Mouse (Mus musculus): ENCODE measurements at regions not wholly inside any gene's neighbourhood (a gene's known extent, or its start where the extent isn't known, plus 50 kb on each side); places are given as distances from the start of the nearest gene placed in this dataset.
"Not testable (repeated sequence)": the region's sequence is repeated elsewhere in the genome, so short reads cannot be mapped to it uniquely, and the experiment has no call there.

GRCm38 (mm10) chr12:109745731-109746484 is 145.8 kb upstream of the Rtl1 start:
- H3K4me3 ChIP-seq (replicated peaks), result no peak overlapping the region
- H3K4me1 ChIP-seq (ENCODE audit: control insufficient read depth), result no peaks in the 10 kb centered on the region
- peaks cover 3% of the 10 kb centered on the region; the same call in 1 of the 2 replicates for H3K36me3 ChIP-seq (ENCODE audit: control insufficient read depth)
- H3K27me3 ChIP-seq (ENCODE audit: control insufficient read depth), result no peaks in the 10 kb centered on the region
- TF ChIP-seq TAL1 (IDR thresholded peaks at IDR 0.05; ENCODE audit: low read length) (no peak), GATA1 (IDR thresholded peaks at IDR 0.05; ENCODE audit: low read length) (no peak)
- peaks cover 17% of the 10 kb centered on the region for H3K9me3 ChIP-seq (ENCODE audit: control insufficient read depth, low read length)

DNA sequence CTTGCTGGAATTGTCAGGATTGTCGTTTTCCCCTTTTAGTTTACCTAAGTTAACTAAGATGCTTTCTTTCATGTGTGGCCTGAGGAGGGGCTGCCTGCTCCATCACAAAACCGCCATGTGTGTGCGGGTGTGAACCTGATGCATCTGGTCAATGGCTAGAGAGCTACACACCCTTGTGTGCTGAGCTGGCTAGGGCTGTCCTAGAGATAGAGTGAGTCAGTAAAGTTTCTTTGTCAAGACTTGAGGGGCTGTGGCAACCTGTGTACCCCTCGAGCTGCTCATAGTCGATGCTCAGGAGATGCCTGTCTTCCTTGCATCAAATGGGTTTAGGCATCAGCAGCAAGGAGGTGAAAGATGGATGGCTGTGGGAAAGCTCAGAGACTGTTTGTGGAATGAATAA is 147.1 kb upstream of the Rtl1 start:
- H3K4me3 ChIP-seq (replicated peaks), result no peak overlapping the region
- TF ChIP-seq GATA1 (IDR thresholded peaks at IDR 0.05; ENCODE audit: low read length) (no peak), TAL1 (IDR thresholded peaks at IDR 0.05; ENCODE audit: low read length) (no peak)
- H3K9me3 ChIP-seq (ENCODE audit: control insufficient read depth, low read length), result peaks cover 15% of the 10 kb centered on the region
- H3K36me3 ChIP-seq (ENCODE audit: control insufficient read depth), result peaks cover 3% of the 10 kb centered on the region; the same call in 1 of the 2 replicates
- no peaks in the 10 kb centered on the region for H3K27me3 ChIP-seq (ENCODE audit: control insufficient read depth)
- H3K4me1 ChIP-seq (ENCODE audit: control insufficient read depth), result no peaks in the 10 kb centered on the region

DNA sequence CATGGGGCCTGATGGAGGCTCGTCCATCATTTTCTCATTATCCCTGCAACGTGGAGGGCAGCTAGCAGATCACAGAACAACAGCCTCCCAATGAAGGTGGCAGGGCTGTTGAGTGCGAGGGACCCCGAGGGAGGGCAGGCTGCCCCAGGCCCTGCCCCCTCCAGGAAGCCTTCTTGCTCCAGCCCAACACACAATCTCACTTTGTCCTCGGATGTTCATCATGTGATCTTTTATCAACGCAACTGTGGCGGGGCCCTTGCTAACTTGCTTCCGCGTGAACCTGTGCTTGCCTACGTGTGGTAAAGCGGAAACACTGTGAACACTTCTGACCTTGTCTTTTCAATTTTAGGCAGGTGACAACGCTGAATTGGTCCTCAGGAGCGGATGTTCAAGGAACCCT is 147.6 kb upstream of the Rtl1 start:
- no peak for TF ChIP-seq GATA1 (IDR thresholded peaks at IDR 0.05; ENCODE audit: low read length)
- no peak for TF ChIP-seq TAL1 (IDR thresholded peaks at IDR 0.05; ENCODE audit: low read length)

DNA sequence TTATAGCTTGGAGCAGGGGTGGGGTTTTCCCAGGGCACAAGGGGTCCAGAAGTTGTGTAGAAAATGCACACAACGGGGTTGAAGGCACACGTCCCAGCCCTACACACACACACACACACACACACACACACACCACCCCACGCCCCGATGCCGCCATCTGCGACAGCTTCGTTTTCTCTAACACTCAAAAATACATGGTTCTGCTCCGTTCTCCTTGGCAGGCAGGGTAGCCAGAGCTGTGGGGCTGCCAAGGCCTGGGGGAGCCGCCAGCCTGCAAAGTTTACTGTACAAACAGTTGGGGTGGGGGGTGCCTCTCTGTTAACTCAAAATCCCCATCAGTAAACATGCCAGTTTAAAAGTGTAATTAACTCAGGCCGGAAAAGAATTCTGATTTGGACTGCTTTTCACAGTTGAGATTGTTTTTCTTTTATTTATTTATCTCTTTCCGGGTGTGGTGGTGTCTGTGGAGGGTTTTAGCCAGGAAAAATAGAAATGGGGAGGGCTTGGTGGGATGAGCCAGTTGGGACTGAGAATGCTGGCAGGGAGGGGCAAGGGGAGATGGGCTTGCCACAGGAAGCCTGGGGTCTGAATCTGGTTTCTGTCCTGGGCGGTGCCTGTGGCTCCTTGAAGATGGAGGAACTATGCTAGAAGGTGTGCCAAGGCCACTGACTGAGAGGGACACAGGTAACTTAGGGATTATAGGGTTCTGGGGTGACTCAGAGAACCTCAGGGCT is 148.4 kb upstream of the Rtl1 start:
- TF ChIP-seq TAL1 (IDR thresholded peaks at IDR 0.05; ENCODE audit: low read length) (no peak), GATA1 (IDR thresholded peaks at IDR 0.05; ENCODE audit: low read length) (no peak)
- H3K9me3 ChIP-seq (ENCODE audit: control insufficient read depth, low read length), result peaks cover 4% of the 10 kb centered on the region; the same call in 1 of the 2 replicates

More for the DNA sequence above, 147.6 kb upstream of the Rtl1 start:
- Histone ChIP-seq H3K9me3 (ENCODE audit: control insufficient read depth, low read length) (peaks cover 11% of the 10 kb centered on the region), H3K4me3 (replicated peaks) (no peak overlapping the region), H3K27me3 (ENCODE audit: control insufficient read depth) (no peaks in the 10 kb centered on the region), H3K4me1 (ENCODE audit: control insufficient read depth) (no peaks in the 10 kb centered on the region), H3K36me3 (ENCODE audit: control insufficient read depth) (peaks cover 3% of the 10 kb centered on the region; the same call in 1 of the 2 replicates)

GRCm38 (mm10) chr12:109749256-109749655 is 149.1 kb upstream of the Rtl1 start:
- Histone ChIP-seq H3K36me3 (ENCODE audit: control insufficient read depth) (no peaks in the 10 kb centered on the region), H3K27me3 (ENCODE audit: control insufficient read depth) (no peaks in the 10 kb centered on the region), H3K4me3 (replicated peaks) (no peak overlapping the region), H3K9me3 (ENCODE audit: control insufficient read depth, low read length) (no peaks in the 10 kb centered on the region), H3K4me1 (ENCODE audit: control insufficient read depth) (no peaks in the 10 kb centered on the region)
- no peak for TF ChIP-seq TAL1 (IDR thresholded peaks at IDR 0.05; ENCODE audit: low read length)
- TF ChIP-seq GATA1 (IDR thresholded peaks at IDR 0.05; ENCODE audit: low read length), result no peak

More for the DNA sequence above, 148.4 kb upstream of the Rtl1 start:
- no peak overlapping the region for H3K4me3 ChIP-seq (replicated peaks)
- peaks cover 3% of the 10 kb centered on the region; the same call in 1 of the 2 replicates for H3K36me3 ChIP-seq (ENCODE audit: control insufficient read depth)
- no peaks in the 10 kb centered on the region for H3K4me1 ChIP-seq (ENCODE audit: control insufficient read depth)
- no peaks in the 10 kb centered on the region for H3K27me3 ChIP-seq (ENCODE audit: control insufficient read depth)

- H3K36me3 ChIP-seq (ENCODE audit: control insufficient read depth), result no peaks in the 10 kb centered on the region
- TF ChIP-seq TAL1 (IDR thresholded peaks at IDR 0.05; ENCODE audit: low read length) (no peak), GATA1 (IDR thresholded peaks at IDR 0.05; ENCODE audit: low read length) (no peak)
- H3K27me3 ChIP-seq (ENCODE audit: control insufficient read depth), result no peaks in the 10 kb centered on the region
- H3K4me1 ChIP-seq (ENCODE audit: control insufficient read depth), result no peaks in the 10 kb centered on the region
- no peaks in the 10 kb centered on the region for H3K9me3 ChIP-seq (ENCODE audit: control insufficient read depth, low read length)
- no peak overlapping the region for H3K4me3 ChIP-seq (replicated peaks)
These were observed 149.6 kb upstream of the Rtl1 start for GRCm38 (mm10) chr12:109749711-109750243.

DNA sequence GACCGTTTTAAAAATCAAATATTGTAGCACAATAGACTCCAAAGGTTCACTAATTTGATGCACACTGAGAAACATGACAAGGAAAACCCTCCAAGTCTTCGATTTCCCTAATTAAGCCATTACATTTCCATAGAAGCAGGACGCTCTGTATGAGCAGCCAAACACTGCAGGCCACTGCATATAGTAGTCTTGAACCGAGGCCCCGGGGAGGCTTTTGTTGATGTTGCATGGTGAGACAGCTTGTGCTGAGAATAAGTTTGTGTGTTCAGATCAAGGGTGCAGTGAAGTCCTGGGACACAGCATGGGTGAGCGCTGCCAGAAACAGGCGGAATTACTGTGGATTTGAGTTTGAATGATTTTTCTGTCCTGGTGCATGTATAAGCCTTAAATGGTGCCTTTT is 154.9 kb upstream of the Rtl1 start:
- Histone ChIP-seq H3K4me1 (ENCODE audit: control insufficient read depth) (no peaks in the 10 kb centered on the region), H3K27me3 (ENCODE audit: control insufficient read depth) (no peaks in the 10 kb centered on the region), H3K36me3 (ENCODE audit: control insufficient read depth) (no peaks in the 10 kb centered on the region), H3K9me3 (ENCODE audit: control insufficient read depth, low read length) (no peaks in the 10 kb centered on the region), H3K4me3 (replicated peaks) (no peak overlapping the region)
- no peak for TF ChIP-seq GATA1 (IDR thresholded peaks at IDR 0.05; ENCODE audit: low read length)

GRCm38 (mm10) chr12:109764293-109764692 is 164.2 kb upstream of the Rtl1 start:
- no peaks in the 10 kb centered on the region for H3K36me3 ChIP-seq (ENCODE audit: control insufficient read depth)
- TF ChIP-seq TAL1 (IDR thresholded peaks at IDR 0.05; ENCODE audit: low read length), result no peak
- no peak for TF ChIP-seq GATA1 (IDR thresholded peaks at IDR 0.05; ENCODE audit: low read length)

DNA sequence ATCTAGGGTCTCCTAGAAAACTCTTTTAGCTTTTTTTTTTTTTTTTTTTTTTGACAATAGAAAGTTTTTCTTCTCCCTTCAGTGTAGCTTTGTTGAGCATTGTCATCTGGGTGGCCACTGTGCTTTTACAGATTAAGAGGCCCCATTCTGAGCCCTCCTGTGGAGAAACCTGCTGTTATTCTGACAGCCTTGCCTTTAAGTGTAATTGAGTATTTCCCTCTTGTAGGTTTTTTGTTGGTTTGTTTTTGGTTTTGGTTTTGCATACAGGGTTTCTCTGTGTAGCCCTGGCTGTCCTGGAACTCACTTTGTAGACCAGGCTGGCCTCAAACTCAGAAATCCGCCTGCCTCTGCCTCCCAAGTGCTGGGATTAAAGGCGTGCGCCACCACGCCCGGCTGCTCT is 166.5 kb upstream of the Rtl1 start:
- not testable (repeated sequence) for H3K27me3 ChIP-seq (ENCODE audit: control insufficient read depth); H3K36me3 ChIP-seq (ENCODE audit: control insufficient read depth); H3K4me3 ChIP-seq (replicated peaks); H3K4me1 ChIP-seq (ENCODE audit: control insufficient read depth); H3K9me3 ChIP-seq (ENCODE audit: control insufficient read depth, low read length)

More at GRCm38 (mm10) chr12:109764293-109764692, 164.2 kb upstream of the Rtl1 start:
- Histone ChIP-seq H3K4me1 (ENCODE audit: control insufficient read depth) (no peaks in the 10 kb centered on the region), H3K9me3 (ENCODE audit: control insufficient read depth, low read length) (peaks cover 2% of the 10 kb centered on the region; the same call in 1 of the 2 replicates), H3K4me3 (replicated peaks) (no peak overlapping the region), H3K27me3 (ENCODE audit: control insufficient read depth) (no peaks in the 10 kb centered on the region)

All from erythroblast, embryonic 14.5 days (primary cell).